Mouse (Mus musculus) kidney, embryonic 15.5 days (tissue): ENCODE measurements at regions not wholly inside any gene's neighbourhood (a gene's known extent, or its start where the extent isn't known, plus 50 kb on each side); places are given as distances from the start of the nearest gene placed in this dataset.

ENCODE experiments used
- ATAC-seq: fragments of 200-750 bp; cut with Nextera tagmentation; replicated peaks from 2 replicates; pipeline ENCODE4 v1.8.0; 2017; ENCODE audit warnings: moderate TSS enrichment; ENCODE audit not compliant: low FRiP score
- H3K27ac ChIP-seq: fragments of 300-500 bp; sonication (generic); 2 replicates; pipeline ENCODE4 v1.5.1; 2015; ENCODE audit warnings: mild to moderate bottlenecking, inconsistent platforms
- H3K27me3 ChIP-seq: fragments of 300-500 bp; sonication (generic); 2 replicates; pipeline ENCODE4 v1.6.1; 2015; ENCODE audit warnings: inconsistent platforms
- H3K36me3 ChIP-seq: fragments of 300-500 bp; sonication (generic); 2 replicates; pipeline ENCODE4 v1.6.1; 2015; ENCODE audit warnings: inconsistent platforms
- H3K4me1 ChIP-seq: fragments of 300-500 bp; sonication (generic); 2 replicates; pipeline ENCODE4 v1.6.1; 2015; ENCODE audit warnings: inconsistent platforms
- H3K4me2 ChIP-seq: fragments of 300-500 bp; sonication (generic); 2 replicates; pipeline ENCODE4 v1.6.1; 2015; ENCODE audit warnings: moderate library complexity, mild to moderate bottlenecking, inconsistent platforms
- H3K4me3 ChIP-seq: fragments of 300-500 bp; sonication (generic); replicated peaks from 2 replicates; pipeline ENCODE4 v1.5.1; 2015; ENCODE audit warnings: mild to moderate bottlenecking, inconsistent platforms
- H3K9ac ChIP-seq: fragments of 300-500 bp; sonication (generic); 2 replicates; pipeline ENCODE4 v1.6.1; 2015; ENCODE audit warnings: mild to moderate bottlenecking, inconsistent platforms
- H3K9me3 ChIP-seq: fragments of 300-500 bp; sonication (generic); replicated peaks from 2 replicates; pipeline ENCODE4 v1.6.1; 2016; ENCODE audit warnings: inconsistent platforms
- WGBS: fragments of 180-500 bp; shearing (Covaris S2); methylation state at CpG from one replicate; pipeline ENCODE4 v1.1.7; 2015; ENCODE audit warnings: mixed read lengths; 5-methylcytosine and 5-hydroxymethylcytosine counted together

DNA sequence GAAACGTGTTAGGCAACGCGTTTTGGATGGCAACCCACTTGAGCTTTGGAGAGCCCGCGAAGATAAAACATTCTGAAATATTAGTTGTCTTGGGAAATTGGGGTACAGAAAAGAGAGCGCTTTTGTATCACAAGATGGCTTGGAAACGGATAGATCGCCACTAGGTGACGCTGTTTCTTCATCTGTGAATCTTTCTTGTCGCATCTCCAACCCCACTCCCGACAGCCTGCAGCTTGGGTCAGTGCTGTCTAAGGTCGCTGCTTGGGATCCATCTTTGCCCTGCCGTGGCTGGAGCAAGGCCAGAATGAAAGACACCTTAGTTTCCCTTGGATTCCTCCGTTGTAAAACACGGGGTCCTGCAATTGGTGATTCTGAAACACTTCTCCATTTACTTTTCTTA, 88.3 kb downstream of the Aldh8a1 start:
- Histone ChIP-seq H3K27me3 (no peaks in the 10 kb centered on the region), H3K4me2 (peak overlapping the region; percentile 40), H3K4me3 (no peak overlapping the region), H3K9ac (no peak overlapping the region), H3K27ac (no peak overlapping the region), H3K9me3 (no peaks in the 10 kb centered on the region), H3K36me3 (no peaks in the 10 kb centered on the region), H3K4me1 (peaks cover 26% of the 10 kb centered on the region; the same call in 1 of the 2 replicates)
- WGBS, result 3% methylated on average over 15 of the region's 15 CpGs
- ATAC-seq, result peak; percentile 58; the same call in 1 of the 2 replicates

GRCm38 (mm10) chr10:21465806-21466377, 88.8 kb downstream of the Aldh8a1 start:
- peaks cover 23% of the 10 kb centered on the region; the same call in 1 of the 2 replicates for H3K4me1 ChIP-seq
- no peak overlapping the region for H3K27ac ChIP-seq
- WGBS, result 45% methylated on average over 7 of the region's 7 CpGs
- peak overlapping the region; percentile 40 for H3K4me2 ChIP-seq
- H3K36me3 ChIP-seq, result no peaks in the 10 kb centered on the region
- no peak overlapping the region for H3K4me3 ChIP-seq
- no peaks in the 10 kb centered on the region for H3K27me3 ChIP-seq
- no peak for ATAC-seq
- no peaks in the 10 kb centered on the region for H3K9me3 ChIP-seq
- no peak overlapping the region for H3K9ac ChIP-seq

DNA sequence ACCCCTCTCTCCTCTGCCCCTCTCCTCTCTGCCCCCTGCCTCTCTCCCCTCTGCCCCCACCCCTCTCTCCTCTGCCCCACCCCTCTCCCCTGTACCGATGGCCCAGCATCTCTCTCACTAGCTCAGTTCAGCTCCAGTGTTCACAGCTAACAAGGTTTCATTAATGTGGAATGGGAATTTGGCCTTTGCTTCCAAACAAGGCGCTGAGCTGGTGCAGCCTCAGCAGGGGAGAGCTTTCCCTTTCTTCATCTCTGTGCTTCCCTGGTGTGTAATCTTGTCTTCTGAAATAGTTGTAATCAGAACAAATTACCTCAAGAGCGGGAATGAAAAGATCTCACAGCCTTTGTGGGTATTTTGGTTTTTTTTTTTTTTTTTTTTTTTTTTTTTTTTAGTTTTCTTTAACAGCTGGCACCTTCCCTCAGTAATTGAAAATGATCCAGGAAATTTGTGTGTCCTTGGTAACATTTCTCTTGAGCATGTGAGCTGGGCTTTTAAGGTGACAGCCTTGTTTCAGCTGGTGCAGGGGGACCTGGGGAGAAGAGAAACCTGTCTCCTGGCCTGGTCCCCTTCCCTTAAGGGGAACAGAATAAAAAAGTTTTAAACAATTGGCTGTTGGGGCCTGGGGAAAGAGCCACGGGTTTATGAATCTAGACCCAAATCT, 90.5 kb downstream of the Aldh8a1 start:
- ATAC-seq, result no peak
- H3K4me3 ChIP-seq, result no peak overlapping the region
- WGBS, result 53% methylated on average over 4 of the region's 4 CpGs
- peaks cover 17% of the 10 kb centered on the region; the same call in 1 of the 2 replicates for H3K4me1 ChIP-seq
- H3K27ac ChIP-seq, result 0 out of 2 replicates have a peak overlapping the region, but pooled peaks have one; percentile 18
- H3K4me2 ChIP-seq, result no peak overlapping the region
- no peaks in the 10 kb centered on the region for H3K9me3 ChIP-seq
- H3K27me3 ChIP-seq, result no peaks in the 10 kb centered on the region
- H3K36me3 ChIP-seq, result no peaks in the 10 kb centered on the region
- no peak overlapping the region for H3K9ac ChIP-seq

- WGBS, result 55% methylated on average over 10 of the region's 10 CpGs
Observed at GRCm38 (mm10) chr10:21468421-21468820, 91.3 kb downstream of the Aldh8a1 start.

GRCm38 (mm10) chr10:21469961-21470360, 92.9 kb downstream of the Aldh8a1 start:
- Histone ChIP-seq H3K4me3 (no peak overlapping the region), H3K9ac (no peak overlapping the region), H3K4me1 (peaks cover 15% of the 10 kb centered on the region; the same call in 1 of the 2 replicates), H3K4me2 (no peak overlapping the region), H3K27me3 (no peaks in the 10 kb centered on the region), H3K27ac (no peak overlapping the region), H3K9me3 (no peaks in the 10 kb centered on the region), H3K36me3 (no peaks in the 10 kb centered on the region)
- no peak for ATAC-seq
- 65% methylated on average over 1 of the region's 1 CpGs for WGBS

More at GRCm38 (mm10) chr10:21468421-21468820, 91.3 kb downstream of the Aldh8a1 start:
- Histone ChIP-seq H3K4me3 (no peak overlapping the region), H3K27ac (no peak overlapping the region), H3K27me3 (no peaks in the 10 kb centered on the region), H3K4me1 (peaks cover 15% of the 10 kb centered on the region; the same call in 1 of the 2 replicates), H3K9ac (no peak overlapping the region), H3K9me3 (no peaks in the 10 kb centered on the region), H3K36me3 (no peaks in the 10 kb centered on the region), H3K4me2 (no peak overlapping the region)
- ATAC-seq, result no peak

GRCm38 (mm10) chr10:21470589-21470988, 93.5 kb downstream of the Aldh8a1 start:
- H3K4me1 ChIP-seq, result peaks cover 12% of the 10 kb centered on the region; the same call in 1 of the 2 replicates
- H3K36me3 ChIP-seq, result no peaks in the 10 kb centered on the region
- H3K9ac ChIP-seq, result no peak overlapping the region
- H3K27me3 ChIP-seq, result no peaks in the 10 kb centered on the region
- no peaks in the 10 kb centered on the region for H3K9me3 ChIP-seq
- no peak for ATAC-seq
- H3K27ac ChIP-seq, result no peak overlapping the region
- H3K4me3 ChIP-seq, result no peak overlapping the region
- no peak overlapping the region for H3K4me2 ChIP-seq
- 77% methylated on average over 20 of the region's 20 CpGs for WGBS

DNA sequence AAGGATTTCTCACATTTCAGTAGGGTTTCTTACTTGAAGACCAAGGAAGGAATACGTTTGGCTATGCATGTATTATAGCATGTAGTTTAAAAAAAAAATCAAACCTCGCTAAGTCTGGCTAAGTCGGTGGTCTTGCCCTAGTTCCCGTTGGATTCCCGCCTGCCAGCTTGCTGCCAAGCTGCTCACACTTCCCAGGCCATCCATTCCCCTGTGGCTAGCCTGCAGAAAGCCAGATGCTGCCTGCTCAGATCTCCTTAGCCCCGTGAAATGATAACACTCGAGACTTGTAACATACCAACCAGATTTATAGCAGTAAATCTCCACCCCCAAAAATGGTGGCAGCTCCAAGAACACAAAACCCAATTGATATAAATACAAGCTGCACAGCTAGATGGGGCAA, 97.2 kb downstream of the Aldh8a1 start:
- H3K9ac ChIP-seq, result no peak overlapping the region
- no peak overlapping the region for H3K4me3 ChIP-seq
- H3K4me1 ChIP-seq, result no peaks in the 10 kb centered on the region
- ATAC-seq, result no peak
- no peaks in the 10 kb centered on the region for H3K9me3 ChIP-seq
- no peaks in the 10 kb centered on the region for H3K36me3 ChIP-seq
- no peak overlapping the region for H3K4me2 ChIP-seq
- no peaks in the 10 kb centered on the region for H3K27me3 ChIP-seq
- no peak overlapping the region for H3K27ac ChIP-seq
- 74% methylated on average over 7 of the region's 7 CpGs for WGBS

- Histone ChIP-seq H3K27me3 (no peaks in the 10 kb centered on the region), H3K4me3 (no peak overlapping the region), H3K9ac (no peak overlapping the region), H3K9me3 (no peaks in the 10 kb centered on the region), H3K4me1 (no peaks in the 10 kb centered on the region), H3K36me3 (no peaks in the 10 kb centered on the region), H3K4me2 (no peak overlapping the region), H3K27ac (no peak overlapping the region)
- ATAC-seq, result no peak
- 83% methylated on average over 3 of the region's 3 CpGs for WGBS
Observed at GRCm38 (mm10) chr10:21478004-21478403, 100.9 kb downstream of the Aldh8a1 start.

GRCm38 (mm10) chr10:21479403-21479802, 102.3 kb downstream of the Aldh8a1 start:
- Histone ChIP-seq H3K27ac (no peak overlapping the region), H3K9me3 (no peaks in the 10 kb centered on the region), H3K4me1 (no peaks in the 10 kb centered on the region), H3K36me3 (no peaks in the 10 kb centered on the region), H3K9ac (no peak overlapping the region), H3K27me3 (no peaks in the 10 kb centered on the region), H3K4me3 (no peak overlapping the region), H3K4me2 (no peak overlapping the region)
- no peak for ATAC-seq
- WGBS, result 83% methylated on average over 3 of the region's 3 CpGs

- Histone ChIP-seq H3K27ac (no peak overlapping the region), H3K9me3 (no peaks in the 10 kb centered on the region), H3K4me2 (no peak overlapping the region), H3K9ac (no peak overlapping the region), H3K4me3 (no peak overlapping the region), H3K36me3 (no peaks in the 10 kb centered on the region), H3K4me1 (no peaks in the 10 kb centered on the region), H3K27me3 (no peaks in the 10 kb centered on the region)
- WGBS, result 90% methylated on average over 3 of the region's 3 CpGs
- no peak for ATAC-seq
Observed at GRCm38 (mm10) chr10:21481255-21481654, 104.2 kb downstream of the Aldh8a1 start.

DNA sequence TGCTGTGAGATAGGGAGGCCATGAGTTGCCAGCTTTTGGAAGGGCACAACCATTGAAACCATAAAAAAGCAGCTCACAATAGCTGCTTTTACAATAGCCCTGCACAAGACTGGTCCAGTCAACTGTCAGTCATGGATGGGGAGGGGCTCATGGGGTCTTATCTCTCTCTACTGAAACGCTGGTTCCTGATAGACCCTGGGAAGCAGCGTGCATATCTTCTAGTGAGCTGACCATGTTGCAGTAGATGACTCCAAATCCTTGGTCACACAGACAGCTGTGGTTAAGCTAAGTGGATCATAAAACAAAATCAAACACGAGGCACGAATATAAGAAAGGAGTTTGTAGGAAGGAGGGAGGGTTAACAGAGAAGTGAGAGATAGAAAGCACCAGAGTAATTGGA, 105.0 kb downstream of the Aldh8a1 start:
- Histone ChIP-seq H3K36me3 (no peaks in the 10 kb centered on the region), H3K4me1 (no peaks in the 10 kb centered on the region)
- no peak for ATAC-seq

DNA sequence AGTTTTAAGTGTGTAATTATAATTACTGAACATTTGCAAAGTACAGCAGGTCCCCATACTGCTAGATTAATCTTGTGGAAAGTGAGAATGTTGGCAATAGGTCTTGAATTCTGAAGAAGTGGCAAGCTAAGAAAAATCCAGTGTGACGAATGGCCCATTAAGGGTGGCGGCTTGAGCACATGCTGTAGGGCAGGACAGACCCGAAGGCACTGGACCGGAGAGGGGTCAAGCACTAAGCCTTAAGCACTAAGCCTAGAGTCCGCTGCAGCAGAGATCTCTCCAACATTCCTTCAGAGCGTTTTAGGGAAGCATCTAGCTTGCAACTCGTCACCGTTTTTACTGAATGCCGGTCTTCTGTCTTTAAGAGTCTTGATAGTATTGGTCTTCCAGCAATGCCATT, 105.6 kb downstream of the Aldh8a1 start:
- Histone ChIP-seq H3K9me3 (no peaks in the 10 kb centered on the region), H3K27me3 (no peaks in the 10 kb centered on the region), H3K27ac (no peak overlapping the region), H3K36me3 (no peaks in the 10 kb centered on the region), H3K9ac (no peak overlapping the region), H3K4me2 (no peak overlapping the region), H3K4me1 (no peaks in the 10 kb centered on the region), H3K4me3 (no peak overlapping the region)
- WGBS, result 53% methylated on average over 9 of the region's 9 CpGs
- ATAC-seq, result 0 out of 2 replicates have a peak, but pooled peaks have one; percentile 52

More for the DNA sequence above, 105.0 kb downstream of the Aldh8a1 start:
- Histone ChIP-seq H3K27ac (no peak overlapping the region), H3K4me3 (no peak overlapping the region), H3K9me3 (no peaks in the 10 kb centered on the region), H3K9ac (no peak overlapping the region), H3K27me3 (no peaks in the 10 kb centered on the region), H3K4me2 (no peak overlapping the region)
- 73% methylated on average over 4 of the region's 4 CpGs for WGBS
